Mouse (Mus musculus) bone marrow, adult 2 months (tissue): ENCODE results near the gene Mrpl27. TPM values are rescaled to one million over a fixed set of nuclear protein-coding genes. Genes with fewer than 3 reads are reported as not detected.

Experiments
- H3K27ac ChIP-seq: fragments of 200-500 bp; 2 replicates; pipeline ENCODE4 v1.5.1; 2012; ENCODE audit warnings: low read depth, mild to moderate bottlenecking, control low read depth, inconsistent platforms, low read length; ENCODE audit not compliant: control insufficient read depth, poor library complexity, insufficient read depth
- H3K4me1 ChIP-seq: fragments of 200-500 bp; 2 replicates; pipeline ENCODE4 v1.6.1; 2011; ENCODE audit warnings: low read length; ENCODE audit not compliant: control insufficient read depth, insufficient read depth
- H3K4me3 ChIP-seq: fragments of 200-500 bp; replicated peaks from 2 replicates; pipeline ENCODE3; 2011; ENCODE audit warnings: mild to moderate bottlenecking, low read depth, low read length, control low read depth; ENCODE audit not compliant: control insufficient read depth
- CTCF ChIP-seq: fragments of 200-500 bp; IDR thresholded peaks from 2 replicates; pipeline ENCODE4 v1.5.1; 2011; ENCODE audit warnings: low read length, control low read depth; ENCODE audit not compliant: control insufficient read depth, insufficient read depth
- POLR2A ChIP-seq: fragments of 200-500 bp; IDR thresholded peaks from 2 replicates; pipeline ENCODE4 v1.6.1; 2011; ENCODE audit warnings: low read depth, mild to moderate bottlenecking, control low read depth, low read length, borderline replicate concordance; ENCODE audit not compliant: control insufficient read depth
- WGBS: fragments of 180-500 bp; shearing (Covaris S2); methylation state at CpG from one replicate; pipeline ENCODE4 v1.1.7; 2018; 5-methylcytosine and 5-hydroxymethylcytosine counted together
- polyA plus RNA-seq: library from polyadenylated mRNA; stranded (reverse); fragments of >200 nt; gene quantifications from 2 replicates; pipeline ENCODE4 v1.2.4, GENCODE M21; 2011; ENCODE audit warnings: low replicate concordance; ENCODE audit not compliant: missing spikeins, insufficient read depth, insufficient read length

The Mrpl27 gene
- polyA plus RNA-seq, 1 experiment, result 24.6 TPM

DNA sequence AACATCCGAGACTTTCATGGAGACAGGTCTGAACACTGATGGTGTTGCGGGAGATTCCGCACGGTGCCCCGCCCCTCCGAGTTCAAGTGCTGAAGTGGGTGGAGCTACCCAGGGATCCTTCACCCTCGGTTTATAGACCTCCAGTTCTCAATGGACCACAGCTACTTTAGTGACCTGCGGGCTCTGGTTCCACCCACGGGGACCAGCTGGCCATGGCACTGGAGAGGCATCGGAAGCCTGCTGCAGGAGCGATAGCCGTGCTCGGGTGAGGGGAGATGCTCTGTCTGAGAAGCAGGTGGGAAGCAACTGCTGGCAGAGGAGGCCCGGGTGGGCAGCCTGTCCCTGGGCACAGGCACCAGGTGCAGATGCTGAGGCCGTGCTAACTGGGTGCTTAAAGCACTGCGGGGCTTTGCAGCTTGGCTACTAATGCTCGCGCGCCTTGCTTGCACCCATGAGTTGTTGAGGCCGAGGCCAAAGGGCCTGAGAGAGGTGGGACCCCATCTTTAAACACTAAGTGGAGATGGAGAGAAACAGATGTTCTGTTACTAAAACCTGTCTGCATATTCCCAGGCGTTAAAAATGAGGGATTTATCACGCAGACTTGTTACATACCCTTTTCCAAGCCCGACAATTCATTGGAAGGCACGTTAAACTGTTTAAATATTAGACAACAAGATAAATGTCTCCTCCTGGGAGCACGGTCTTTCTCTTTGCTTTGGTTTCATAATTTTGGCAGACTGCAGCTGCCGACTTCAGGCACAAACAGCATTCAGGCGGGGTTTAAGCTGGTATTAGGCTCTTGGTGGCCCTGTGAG, 48.0 kb downstream of the Mrpl27 start:
- WGBS, result 75% methylated on average over 27 of the region's 27 CpGs
- no peaks in the 10 kb centered on the region; the same call in 1 of the 2 replicates for H3K4me1 ChIP-seq
- no peak overlapping the region; the same call in 1 of the 2 replicates for H3K27ac ChIP-seq
- no peak overlapping the region for H3K4me3 ChIP-seq
- TF ChIP-seq POLR2A (no peak), CTCF (no peak)

DNA sequence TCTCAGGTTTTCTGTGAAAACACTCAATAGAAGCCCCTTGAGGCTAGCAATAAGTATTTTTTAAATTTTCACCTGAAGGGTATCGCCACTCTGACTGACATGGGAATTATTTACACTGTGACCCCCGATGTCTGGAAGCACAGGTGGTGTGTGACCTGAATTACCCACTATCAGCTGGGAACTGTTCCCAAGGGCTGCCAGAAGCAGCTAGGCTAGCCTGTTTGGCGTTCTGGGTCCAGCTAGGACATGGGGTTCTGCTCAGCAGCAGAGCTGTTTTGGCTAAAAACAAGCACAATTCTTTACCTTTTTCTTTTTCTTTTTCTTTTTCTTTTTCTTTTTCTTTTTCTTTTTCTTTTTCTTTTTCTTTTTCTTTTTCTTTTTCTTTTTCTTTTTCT, 48.6 kb downstream of the Mrpl27 start:
- Histone ChIP-seq H3K27ac (no peak overlapping the region), H3K4me3 (no peak overlapping the region), H3K4me1 (no peaks in the 10 kb centered on the region; the same call in 1 of the 2 replicates)
- TF ChIP-seq POLR2A, result no peak
- TF ChIP-seq CTCF, result no peak
- 74% methylated on average over 3 of the region's 3 CpGs for WGBS

DNA sequence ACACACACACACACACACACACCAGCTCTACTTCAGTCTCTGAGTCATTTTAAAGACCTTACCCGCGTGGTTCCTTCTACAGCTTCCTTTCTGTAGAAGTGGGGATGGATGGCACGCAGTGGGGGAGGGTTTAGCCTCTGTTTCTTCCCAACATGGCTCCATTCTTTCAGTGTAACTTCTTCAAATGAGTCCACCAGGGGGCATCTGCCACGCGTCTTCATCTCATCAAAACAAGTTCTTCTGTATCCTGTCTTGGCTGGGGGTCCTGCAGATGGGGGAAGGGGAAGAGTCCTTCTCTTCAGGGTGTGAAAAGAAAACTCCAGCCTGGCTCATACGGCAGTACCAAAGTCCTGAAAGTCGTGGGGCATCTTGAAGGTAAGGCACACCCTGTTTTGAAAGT, 50.5 kb downstream of the Mrpl27 start:
- Histone ChIP-seq H3K27ac (no peak overlapping the region), H3K4me3 (no peak overlapping the region), H3K4me1 (no peaks in the 10 kb centered on the region)
- WGBS, result 38% methylated on average over 7 of the region's 7 CpGs
- TF ChIP-seq POLR2A (no peak), CTCF (no peak)

DNA sequence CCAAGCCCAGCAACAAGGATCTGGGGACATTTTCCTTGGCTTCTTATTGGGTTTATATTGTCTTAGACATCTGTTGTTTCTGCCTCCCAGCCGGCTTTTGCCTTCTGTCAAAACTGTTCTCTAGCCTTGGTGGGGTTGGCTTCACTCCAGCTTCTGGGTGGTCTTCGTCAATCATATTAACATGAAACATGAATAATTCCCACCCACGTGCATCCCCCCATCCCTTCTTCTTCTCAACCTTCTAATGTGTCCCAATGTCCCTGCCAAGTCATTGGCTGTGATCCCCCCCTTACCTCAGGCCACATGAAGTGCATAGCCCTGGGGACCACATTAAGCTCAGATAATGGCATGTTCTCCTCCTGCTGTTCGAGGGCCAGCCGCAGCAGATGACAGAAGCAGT, 50.9 kb downstream of the Mrpl27 start, which contains the start of gene Gm11541:
Gene Gm11541 (minus strand): TSS at position 28 of the 400 bp plus-strand sequence.
- TF ChIP-seq POLR2A (no peak), CTCF (no peak)
- H3K4me3 ChIP-seq, result no peak within 1 kb of the TSS
- no peak within 1 kb of the TSS for H3K27ac ChIP-seq
- WGBS, result 82% methylated on average over 5 of the region's 5 CpGs
- H3K4me1 ChIP-seq, result no peaks in the 10 kb centered on the region

Other genes starting within 250 kb of the Mrpl27 start
- gene Cacna1g, start 179.6 kb upstream of the Mrpl27 start, polyA plus RNA-seq, result 13.7 and 26.8 TPM in 2 replicates
- not detected in 2 replicates for gene Spata20, start 167.6 kb upstream of the Mrpl27 start, polyA plus RNA-seq
- not detected in 2 replicates for gene Epn3, start 153.8 kb upstream of the Mrpl27 start, polyA plus RNA-seq
- 3.4 TPM in 1 of 2 replicates, not detected in the other for gene Mycbpap, start 132.0 kb upstream of the Mrpl27 start, polyA plus RNA-seq
- 1.4 and 2.3 TPM in 2 replicates for gene Rsad1, start 104.5 kb upstream of the Mrpl27 start, polyA plus RNA-seq
- gene Chad, start 88.7 kb upstream of the Mrpl27 start, polyA plus RNA-seq, result 0.97 TPM in 1 of 2 replicates, not detected in the other
- 5.9 and 13.6 TPM in 2 replicates for gene Acsf2, start 51.9 kb upstream of the Mrpl27 start, polyA plus RNA-seq
- gene Lrrc59, start 24.0 kb upstream of the Mrpl27 start, polyA plus RNA-seq, result 16.6 and 26.1 TPM in 2 replicates
- 9.2 and 15.3 TPM in 2 replicates for gene Eme1, start 197 bp downstream of the Mrpl27 start, polyA plus RNA-seq
- 6.3 and 7.4 TPM in 2 replicates for gene Xylt2, start 23.7 kb downstream of the Mrpl27 start, polyA plus RNA-seq
- gene Gm11541, start 50.7 kb downstream of the Mrpl27 start, polyA plus RNA-seq, result not detected in 2 replicates
- gene Cdc34b, start 88.0 kb downstream of the Mrpl27 start, polyA plus RNA-seq, result not detected in 2 replicates
- gene Tmem92, start 128.9 kb downstream of the Mrpl27 start, polyA plus RNA-seq, result not detected in 2 replicates